Mouse (Mus musculus) liver, adult 2 months (tissue): ENCODE measurements around the gene Cdyl2. TPM values are rescaled to one million over a fixed set of nuclear protein-coding genes. Genes with fewer than 3 reads are reported as not detected.

Experiments used
- DNase-seq: peaks from one replicate; pipeline ENCODE4 v3.0.0-alpha.2; 2011; ENCODE audit warnings: low read depth, low spot score; ENCODE audit errors: extremely low read depth
- H3K27ac ChIP-seq: fragments of 200-500 bp; replicated peaks from 2 replicates; pipeline ENCODE4 v1.5.1; 2012; ENCODE audit warnings: low read depth, mild to moderate bottlenecking, control low read depth, inconsistent platforms, low read length; ENCODE audit not compliant: insufficient read depth
- H3K27me3 ChIP-seq: fragments of 200-500 bp; 2 replicates; pipeline ENCODE4 v1.6.1; 2012; ENCODE audit warnings: mild to moderate bottlenecking, moderate library complexity, low read length, inconsistent platforms; ENCODE audit not compliant: control insufficient read depth, insufficient read depth
- H3K36me3 ChIP-seq: fragments of 200-500 bp; 2 replicates; pipeline ENCODE4 v1.6.1; 2012; ENCODE audit warnings: low read length, inconsistent platforms; ENCODE audit not compliant: control insufficient read depth, insufficient read depth
- H3K4me1 ChIP-seq: fragments of 200-500 bp; 2 replicates; pipeline ENCODE4 v1.6.1; 2011; ENCODE audit warnings: low read length; ENCODE audit not compliant: control insufficient read depth, insufficient read depth
- H3K4me3 ChIP-seq: fragments of 200-500 bp; 2 replicates; pipeline ENCODE4 v1.5.1; 2011; ENCODE audit warnings: low read depth, mild to moderate bottlenecking, control low read depth, low read length, moderate library complexity; ENCODE audit not compliant: insufficient read depth
- H3K79me2 ChIP-seq: fragments of 200-500 bp; 2 replicates; pipeline ENCODE4 v1.6.1; 2012; ENCODE audit warnings: inconsistent platforms, mild to moderate bottlenecking, low read length, moderate library complexity; ENCODE audit not compliant: control insufficient read depth, insufficient read depth
- H3K9ac ChIP-seq: fragments of 200-500 bp; 2 replicates; pipeline ENCODE4 v1.6.1; 2012; ENCODE audit warnings: low read depth, mild to moderate bottlenecking, control low read depth, inconsistent platforms, low read length
- CTCF ChIP-seq: fragments of 200-500 bp; IDR thresholded peaks from 2 replicates; pipeline ENCODE4 v1.5.1; 2011; ENCODE audit warnings: low read depth, low read length, control low read depth
- POLR2A ChIP-seq: fragments of 200-500 bp; IDR thresholded peaks from 2 replicates; pipeline ENCODE4 v1.6.1; 2011; ENCODE audit warnings: low read length, control low read depth; ENCODE audit not compliant: insufficient read depth; ENCODE audit errors: extremely low read depth
- WGBS: fragments of 180-500 bp; shearing (Covaris S2); methylation state at CpG from one replicate; pipeline ENCODE4 v1.1.7; 2018; 5-methylcytosine and 5-hydroxymethylcytosine counted together
- polyA plus RNA-seq: library from polyadenylated mRNA; depleted of rRNA; stranded (reverse); fragments of >200 nt; gene quantifications from 2 replicates; pipeline ENCODE4 v1.2.3, GENCODE M21; 2012; rRNA removed
- total RNA-seq: library from RNA; depleted of rRNA; stranded (reverse); fragments of >200 nt; gene quantifications from 2 replicates; pipeline ENCODE4 v1.2.3, GENCODE M21; 2014; rRNA removed

The Cdyl2 gene
- 1.1 and 1.3 TPM in 2 replicates for total RNA-seq
- 0.71 and 0.81 TPM in 2 replicates for polyA plus RNA-seq

GRCm38 (mm10) chr8:116732684-116733647 lies at the start of gene Cdyl2:
Gene Cdyl2, minus strand, starts transcription at chr8:116732991.
- Histone ChIP-seq H3K4me3 (peak within 1 kb of the TSS; percentile 97), H3K36me3 (no peaks in the 10 kb centered on the region), H3K27ac (peak within 1 kb of the TSS; percentile 38), H3K27me3 (no peaks in the 10 kb centered on the region), H3K4me1 (peaks cover 6% of the 10 kb centered on the region; the same call in 1 of the 2 replicates), H3K9ac (peak within 1 kb of the TSS; percentile 90), H3K79me2 (no peaks in the 10 kb centered on the region)
- 0 out of 2 replicates have a peak, but pooled peaks have one; percentile 12 for TF ChIP-seq POLR2A
- no peak for TF ChIP-seq CTCF
- DNase-seq: peak; percentile 43
- WGBS: under 1% methylated on average over 120 of the region's 129 CpGs

GRCm38 (mm10) chr8:116780594-116780993 lies 47.8 kb upstream of the Cdyl2 start:
- no peak overlapping the region for H3K27ac ChIP-seq
- DNase-seq: no peak
- TF ChIP-seq CTCF (no peak), POLR2A (no peak)

DNA sequence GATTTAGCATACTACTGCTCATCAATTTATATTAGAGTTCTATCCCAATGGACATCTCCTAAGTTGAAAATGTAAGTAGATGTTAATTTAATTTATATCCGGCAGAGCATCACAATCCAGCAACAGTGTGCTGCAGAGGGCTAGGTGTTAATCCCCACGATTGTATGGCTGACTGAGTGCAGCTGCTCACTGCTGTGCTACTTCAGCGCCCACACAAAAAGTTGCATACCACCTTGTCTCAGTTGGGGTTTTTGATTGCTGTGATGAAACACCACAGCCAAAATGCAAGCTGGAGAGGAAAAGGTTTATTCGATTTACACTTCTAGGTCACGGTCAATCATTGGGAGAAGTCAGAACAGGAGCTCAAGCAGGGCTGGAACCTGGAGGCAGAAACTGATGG lies 41.4 kb upstream of the Cdyl2 start:
- Histone ChIP-seq H3K79me2 (no peaks in the 10 kb centered on the region), H3K9ac (no peak overlapping the region), H3K27me3 (no peaks in the 10 kb centered on the region), H3K27ac (no peak overlapping the region), H3K4me3 (no peak overlapping the region), H3K36me3 (no peaks in the 10 kb centered on the region), H3K4me1 (no peaks in the 10 kb centered on the region)
- DNase-seq: no peak
- TF ChIP-seq CTCF (no peak), POLR2A (no peak)
- 92% methylated on average over 5 of the region's 5 CpGs for WGBS

More at GRCm38 (mm10) chr8:116780594-116780993, 47.8 kb upstream of the Cdyl2 start:
- 68% methylated on average over 8 of the region's 8 CpGs for WGBS
- H3K4me1 ChIP-seq: no peaks in the 10 kb centered on the region
- H3K36me3 ChIP-seq: no peaks in the 10 kb centered on the region
- no peaks in the 10 kb centered on the region for H3K79me2 ChIP-seq
- no peaks in the 10 kb centered on the region for H3K27me3 ChIP-seq
- H3K4me3 ChIP-seq: no peak overlapping the region
- H3K9ac ChIP-seq: no peak overlapping the region

DNA sequence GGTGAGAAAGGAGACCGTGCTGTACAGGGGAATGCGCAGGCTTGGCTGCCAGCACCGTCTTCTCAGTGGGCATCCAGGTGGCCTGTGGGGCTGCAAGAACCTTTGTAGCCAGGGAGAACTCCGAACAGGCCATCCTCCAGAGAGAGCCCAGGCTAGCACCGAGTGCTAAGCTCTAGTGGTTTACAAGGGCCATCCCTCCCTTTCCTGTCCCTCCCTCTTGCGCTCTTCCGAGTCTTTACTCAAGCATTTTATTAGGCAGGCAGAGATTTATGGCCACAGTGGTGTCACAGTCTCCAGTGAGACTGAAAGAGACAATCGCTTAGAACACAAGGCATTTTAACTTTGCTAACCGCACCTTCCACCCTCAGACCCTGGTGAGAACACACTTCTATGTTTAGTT lies 39.9 kb upstream of the Cdyl2 start:
- H3K9ac ChIP-seq: no peak overlapping the region
- no peaks in the 10 kb centered on the region for H3K4me1 ChIP-seq
- H3K79me2 ChIP-seq: no peaks in the 10 kb centered on the region
- TF ChIP-seq POLR2A (no peak), CTCF (no peak)
- no peaks in the 10 kb centered on the region for H3K27me3 ChIP-seq
- DNase-seq: no peak
- no peak overlapping the region for H3K4me3 ChIP-seq
- H3K36me3 ChIP-seq: no peaks in the 10 kb centered on the region
- H3K27ac ChIP-seq: no peak overlapping the region
- WGBS: 84% methylated on average over 9 of the region's 9 CpGs

GRCm38 (mm10) chr8:116771797-116772343 lies 39.1 kb upstream of the Cdyl2 start:
- H3K27me3 ChIP-seq: no peaks in the 10 kb centered on the region
- no peak for DNase-seq
- H3K9ac ChIP-seq: no peak overlapping the region
- no peaks in the 10 kb centered on the region for H3K79me2 ChIP-seq
- H3K4me3 ChIP-seq: no peak overlapping the region
- H3K4me1 ChIP-seq: no peaks in the 10 kb centered on the region
- TF ChIP-seq CTCF: peak; percentile 43
- no peak for TF ChIP-seq POLR2A
- 69% methylated on average over 7 of the region's 7 CpGs for WGBS
- no peaks in the 10 kb centered on the region for H3K36me3 ChIP-seq
- H3K27ac ChIP-seq: no peak overlapping the region
